Mouse (Mus musculus) hindbrain, embryonic 10.5 days (tissue): ENCODE results near the gene Ccdc162. TPM values are rescaled to one million over a fixed set of nuclear protein-coding genes. Genes with fewer than 3 reads are reported as not detected.

Experiments
- DNase-seq: peaks from one replicate; pipeline ENCODE4 v3.0.0-alpha.2; 2017; ENCODE audit warnings: low spot score
- H3K27ac ChIP-seq: fragments of 300-500 bp; sonication (generic); 2 replicates; pipeline ENCODE4 v1.5.1; 2016; ENCODE audit warnings: mild to moderate bottlenecking, moderate library complexity
- H3K27me3 ChIP-seq: fragments of 300-500 bp; sonication (generic); 2 replicates; pipeline ENCODE4 v1.6.1; 2016; ENCODE audit warnings: mild to moderate bottlenecking; ENCODE audit not compliant: poor library complexity, insufficient read depth, severe bottlenecking
- H3K36me3 ChIP-seq: fragments of 300-500 bp; sonication (generic); 2 replicates; pipeline ENCODE4 v1.6.1; 2016; ENCODE audit warnings: mild to moderate bottlenecking, moderate library complexity
- H3K4me1 ChIP-seq: fragments of 300-500 bp; sonication (generic); replicated peaks from 2 replicates; pipeline ENCODE4 v1.6.1; 2016; ENCODE audit warnings: mild to moderate bottlenecking
- H3K4me3 ChIP-seq: fragments of 300-500 bp; sonication (generic); 2 replicates; pipeline ENCODE4 v1.5.1; 2016; ENCODE audit warnings: mild to moderate bottlenecking, moderate library complexity
- H3K9me3 ChIP-seq: fragments of 300-500 bp; sonication (generic); 2 replicates; pipeline ENCODE4 v1.6.1; 2016; ENCODE audit warnings: mild to moderate bottlenecking, moderate library complexity
- WGBS: fragments of 180-500 bp; shearing (Covaris S2); methylation state at CpG from one replicate; pipeline ENCODE4 v1.1.7; 2016; 5-methylcytosine and 5-hydroxymethylcytosine counted together
- polyA plus RNA-seq: library from polyadenylated mRNA; unstranded; fragments of >200 nt; fragmentation: Nextera tagmentation; extraction: Ambion mirVana; gene quantifications from 2 replicates; pipeline ENCODE4 v1.2.1, GENCODE M21; 2016

Gene Ccdc162
- polyA plus RNA-seq, 1 experiment from 2014 or later: 0.51 TPM

DNA sequence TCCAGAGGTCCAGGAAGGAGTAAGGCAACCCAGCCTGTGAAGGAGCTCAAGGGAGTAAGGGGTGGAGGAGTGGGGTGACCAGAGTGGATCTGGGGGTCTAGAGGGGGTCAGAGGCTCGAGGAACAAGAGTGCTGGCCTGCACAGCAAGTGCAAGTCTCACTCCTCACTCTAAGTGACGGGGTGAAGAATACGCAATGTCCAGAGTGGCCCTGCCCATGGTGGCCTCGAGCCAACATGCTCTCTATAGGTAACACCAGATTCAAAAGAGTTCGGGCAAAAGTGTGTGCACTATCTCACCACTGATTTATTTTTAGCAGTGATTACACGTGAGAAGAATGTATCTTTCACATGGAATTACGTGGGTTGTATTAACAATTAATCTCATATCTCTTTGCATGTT is 63.4 kb downstream of the Ccdc162 start:
- Histone ChIP-seq H3K27ac (no peak overlapping the region), H3K9me3 (no peaks in the 10 kb centered on the region), H3K27me3 (no peaks in the 10 kb centered on the region), H3K36me3 (no peaks in the 10 kb centered on the region), H3K4me3 (no peak overlapping the region), H3K4me1 (0 out of 2 replicates have a peak, but pooled peaks cover 9% of the 10 kb centered on the region)
- no peak for DNase-seq
- 89% methylated on average over 7 of the region's 7 CpGs for WGBS

DNA sequence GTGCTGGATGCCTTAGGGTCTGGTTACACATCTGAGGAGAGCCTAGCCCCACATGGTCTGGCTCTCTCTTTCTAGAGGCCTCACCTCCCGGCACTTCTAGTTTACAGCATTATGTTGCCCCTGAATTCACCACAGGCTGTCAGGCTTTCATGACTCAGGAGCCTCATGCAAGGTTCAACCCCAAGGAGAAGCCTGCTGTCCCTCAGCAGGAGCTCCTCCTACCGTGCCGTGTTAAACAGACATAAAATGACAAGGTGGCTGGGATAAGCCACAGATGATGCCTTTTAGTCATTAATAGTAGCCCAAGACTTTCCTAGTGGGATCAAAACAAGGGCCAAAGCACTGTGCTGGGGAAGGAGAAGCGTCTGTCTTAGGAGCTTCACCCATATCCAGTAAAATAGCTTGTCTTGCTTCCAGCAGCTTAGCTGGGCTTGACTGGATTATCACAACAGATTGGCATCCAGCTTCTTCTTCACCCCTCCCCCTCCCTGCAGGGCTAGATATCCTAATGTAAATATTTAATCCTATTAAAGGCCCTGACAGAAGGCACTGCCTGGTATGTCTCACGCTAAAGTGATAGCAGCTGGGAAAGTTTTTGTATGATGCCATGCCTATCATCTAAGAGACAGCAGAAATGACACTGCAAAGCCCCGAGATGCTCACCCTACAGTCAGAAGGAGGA is 64.2 kb downstream of the Ccdc162 start:
- Histone ChIP-seq H3K4me1 (0 out of 2 replicates have a peak, but pooled peaks cover 9% of the 10 kb centered on the region), H3K27ac (no peak overlapping the region), H3K36me3 (no peaks in the 10 kb centered on the region), H3K9me3 (no peaks in the 10 kb centered on the region), H3K4me3 (no peak overlapping the region), H3K27me3 (no peaks in the 10 kb centered on the region)
- WGBS: 44% methylated on average over 6 of the region's 6 CpGs
- DNase-seq: no peak

DNA sequence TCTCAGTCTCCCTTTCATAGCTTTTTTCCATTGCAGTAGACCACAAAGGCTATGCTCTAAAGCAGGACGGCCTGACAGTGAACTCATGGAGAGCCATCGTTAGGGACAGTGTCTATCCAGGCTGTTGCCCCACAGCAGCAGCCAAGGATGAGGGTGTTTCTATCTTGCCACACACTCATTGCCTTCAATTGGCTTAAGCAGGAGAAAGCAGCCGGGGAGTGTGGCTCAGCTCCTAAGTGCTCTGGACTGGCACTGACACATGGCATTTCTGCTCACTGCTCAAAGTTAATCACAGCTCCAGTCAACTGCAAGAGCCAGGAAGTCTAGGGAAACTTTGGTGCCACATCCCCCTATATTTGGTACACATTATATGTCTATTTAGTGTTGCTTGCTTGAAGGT is 64.9 kb downstream of the Ccdc162 start:
- no peak overlapping the region for H3K27ac ChIP-seq
- 0 out of 2 replicates have a peak, but pooled peaks cover 9% of the 10 kb centered on the region for H3K4me1 ChIP-seq
- no peaks in the 10 kb centered on the region for H3K36me3 ChIP-seq
- DNase-seq: no peak
- H3K4me3 ChIP-seq: no peak overlapping the region
- WGBS: 87% methylated on average over 3 of the region's 3 CpGs
- H3K27me3 ChIP-seq: no peaks in the 10 kb centered on the region
- no peaks in the 10 kb centered on the region for H3K9me3 ChIP-seq

DNA sequence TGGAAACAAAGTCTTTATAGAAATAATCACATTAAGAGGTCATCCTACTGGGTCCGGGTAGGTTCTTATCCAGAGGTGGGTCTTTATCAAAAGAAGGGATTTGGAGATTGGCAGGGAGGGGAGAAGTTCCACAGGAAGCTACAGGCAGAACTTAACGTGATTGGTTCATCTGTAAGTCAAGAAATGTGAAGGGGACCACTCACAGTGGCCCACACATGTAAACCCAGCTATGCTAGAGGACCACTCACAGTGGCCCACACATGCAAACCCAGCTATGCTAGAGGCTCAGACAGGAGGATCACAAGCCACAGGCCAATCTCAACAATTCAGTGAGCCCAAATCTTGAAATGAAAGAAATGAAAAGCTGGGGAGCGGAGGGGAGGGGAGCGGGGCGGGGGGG is 67.2 kb downstream of the Ccdc162 start:
- H3K4me3 ChIP-seq: no peak overlapping the region
- no peaks in the 10 kb centered on the region for H3K9me3 ChIP-seq
- H3K27ac ChIP-seq: no peak overlapping the region
- H3K36me3 ChIP-seq: no peaks in the 10 kb centered on the region
- WGBS: 95% methylated on average over 4 of the region's 5 CpGs
- DNase-seq: no peak
- no peaks in the 10 kb centered on the region for H3K27me3 ChIP-seq
- 0 out of 2 replicates have a peak, but pooled peaks cover 9% of the 10 kb centered on the region for H3K4me1 ChIP-seq

GRCm38 (mm10) chr10:41638776-41639175 is 77.7 kb downstream of the Ccdc162 start:
- H3K36me3 ChIP-seq: no peaks in the 10 kb centered on the region
- H3K4me3 ChIP-seq: no peak overlapping the region
- no peak for DNase-seq
- 0 out of 2 replicates have a peak, but pooled peaks cover 2% of the 10 kb centered on the region for H3K4me1 ChIP-seq
- no peaks in the 10 kb centered on the region for H3K9me3 ChIP-seq
- H3K27me3 ChIP-seq: no peaks in the 10 kb centered on the region
- 69% methylated on average over 3 of the region's 3 CpGs for WGBS
- H3K27ac ChIP-seq: no peak overlapping the region

DNA sequence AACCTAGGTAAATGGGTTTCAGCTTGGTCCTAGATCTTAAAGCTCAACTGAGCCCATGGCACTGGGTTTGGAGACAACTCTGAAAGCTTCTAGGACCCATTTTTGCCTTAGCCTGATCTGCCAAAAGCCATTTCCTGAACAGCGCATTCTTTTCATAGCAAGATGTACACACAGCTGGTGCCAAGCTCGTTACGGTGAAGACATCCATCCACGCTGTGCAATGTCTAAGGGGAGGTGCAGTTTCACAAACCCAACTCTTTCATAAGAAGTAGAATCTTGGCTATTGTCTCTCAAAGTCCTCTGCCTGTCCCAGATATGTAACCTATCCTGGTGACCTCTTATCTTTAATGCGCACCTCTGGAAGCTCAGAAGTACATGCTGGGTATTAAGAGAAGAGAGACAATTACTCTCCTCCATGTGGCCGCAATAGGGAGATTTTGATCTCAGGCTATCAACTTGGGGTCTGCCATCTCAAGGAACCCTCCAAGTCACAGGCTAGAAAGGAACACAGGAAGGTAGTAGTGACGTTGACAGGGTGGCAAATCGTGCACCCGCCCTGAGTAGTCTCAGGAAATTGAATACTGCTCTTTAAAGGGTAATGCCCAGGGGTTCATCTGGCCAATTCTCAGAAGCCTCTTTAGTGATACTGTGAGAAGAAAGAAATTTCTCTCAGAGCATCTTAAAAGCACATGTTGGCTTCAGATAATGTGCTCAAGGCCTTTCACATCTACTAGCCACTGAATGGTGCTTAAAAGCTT is 81.0 kb downstream of the Ccdc162 start:
- DNase-seq: no peak
- Histone ChIP-seq H3K9me3 (no peaks in the 10 kb centered on the region), H3K27me3 (no peaks in the 10 kb centered on the region), H3K36me3 (no peaks in the 10 kb centered on the region), H3K4me1 (0 out of 2 replicates have a peak, but pooled peaks cover 2% of the 10 kb centered on the region), H3K4me3 (no peak overlapping the region), H3K27ac (no peak overlapping the region)
- 85% methylated on average over 9 of the region's 9 CpGs for WGBS

DNA sequence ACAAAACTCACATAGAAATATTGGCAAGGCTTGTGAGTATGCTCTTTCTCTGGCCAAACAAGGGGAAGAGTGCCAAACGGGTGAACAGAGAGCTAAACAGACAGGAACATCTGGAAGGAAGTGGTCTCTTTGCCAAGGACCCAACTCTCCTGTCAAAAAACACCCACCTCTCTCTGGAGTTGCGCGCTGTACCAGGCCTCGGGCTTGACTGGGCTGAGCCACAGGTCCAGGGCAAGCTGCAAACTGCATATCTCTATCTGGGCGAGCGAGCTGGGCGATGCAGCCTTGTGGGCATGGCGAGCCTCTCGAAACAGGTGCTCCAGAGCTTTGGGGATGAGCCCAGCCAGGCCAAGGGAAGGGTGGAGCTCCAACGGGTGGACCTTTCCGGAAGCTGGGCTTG is 82.6 kb downstream of the Ccdc162 start:
- no peak for DNase-seq
- Histone ChIP-seq H3K27ac (no peak overlapping the region), H3K9me3 (no peaks in the 10 kb centered on the region), H3K27me3 (no peaks in the 10 kb centered on the region), H3K4me3 (no peak overlapping the region), H3K4me1 (0 out of 2 replicates have a peak, but pooled peaks cover 2% of the 10 kb centered on the region), H3K36me3 (no peaks in the 10 kb centered on the region)
- WGBS: 93% methylated on average over 11 of the region's 11 CpGs

DNA sequence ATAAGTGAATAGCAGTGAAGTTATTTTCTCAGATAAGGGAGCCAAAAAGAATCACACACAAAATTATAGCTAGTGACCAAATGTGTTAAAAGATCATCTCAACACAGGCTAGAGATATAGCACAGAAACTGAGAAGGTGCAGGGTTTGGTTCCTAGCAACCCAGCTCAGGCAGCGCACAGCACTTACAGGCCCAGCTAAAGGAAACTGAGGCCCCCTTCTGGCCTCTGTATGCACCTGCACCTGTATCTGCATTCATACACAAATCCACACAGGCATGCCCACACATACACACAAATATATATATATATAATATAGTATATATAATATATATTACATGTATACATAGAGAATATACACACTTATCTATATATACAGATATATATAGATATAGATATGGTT is 84.4 kb downstream of the Ccdc162 start:
- Histone ChIP-seq H3K9me3 (no peaks in the 10 kb centered on the region), H3K4me1 (0 out of 2 replicates have a peak, but pooled peaks cover 2% of the 10 kb centered on the region), H3K4me3 (no peak overlapping the region), H3K27ac (no peak overlapping the region), H3K36me3 (no peaks in the 10 kb centered on the region), H3K27me3 (no peaks in the 10 kb centered on the region)
- no peak for DNase-seq
- WGBS: 100% methylated on average over 1 of the region's 1 CpGs

DNA sequence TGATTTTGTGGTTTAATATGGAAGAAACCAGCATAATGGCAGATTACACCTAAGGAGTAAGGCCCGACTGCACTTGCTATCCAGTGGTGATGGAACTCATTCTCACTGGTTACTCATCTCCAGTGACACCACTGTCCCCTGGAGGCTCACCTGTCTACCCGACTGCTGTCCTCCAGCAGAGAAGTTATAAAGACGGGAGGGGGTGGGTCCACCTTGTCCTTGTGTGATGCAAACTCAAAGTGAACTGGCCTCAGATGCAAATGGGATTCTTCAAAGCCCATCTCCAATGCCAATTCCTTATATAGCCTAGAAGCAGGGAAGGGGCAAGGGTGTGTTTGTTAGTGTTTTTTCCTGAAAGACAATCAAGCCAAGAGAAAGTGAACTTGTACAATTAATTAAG is 89.4 kb downstream of the Ccdc162 start:
- WGBS: 80% methylated on average over 3 of the region's 3 CpGs
- no peaks in the 10 kb centered on the region for H3K4me1 ChIP-seq

GRCm38 (mm10) chr10:41619988-41620387 is 96.4 kb downstream of the Ccdc162 start:
- Histone ChIP-seq H3K36me3 (no peaks in the 10 kb centered on the region), H3K4me1 (no peaks in the 10 kb centered on the region), H3K4me3 (no peak overlapping the region), H3K27ac (no peak overlapping the region), H3K9me3 (0 out of 2 replicates have a peak, but pooled peaks cover 4% of the 10 kb centered on the region), H3K27me3 (no peaks in the 10 kb centered on the region)
- no peak for DNase-seq
- WGBS: 87% methylated on average over 2 of the region's 2 CpGs

More for the DNA sequence above, 89.4 kb downstream of the Ccdc162 start:
- no peaks in the 10 kb centered on the region for H3K36me3 ChIP-seq
- H3K9me3 ChIP-seq: 0 out of 2 replicates have a peak, but pooled peaks cover 4% of the 10 kb centered on the region
- no peak overlapping the region for H3K4me3 ChIP-seq
- no peaks in the 10 kb centered on the region for H3K27me3 ChIP-seq
- DNase-seq: no peak
- H3K27ac ChIP-seq: no peak overlapping the region

GRCm38 (mm10) chr10:41615487-41615886 is 100.9 kb downstream of the Ccdc162 start:
- H3K27me3 ChIP-seq: no peaks in the 10 kb centered on the region
- no peak overlapping the region for H3K4me3 ChIP-seq
- no peaks in the 10 kb centered on the region for H3K36me3 ChIP-seq
- DNase-seq: no peak
- no peaks in the 10 kb centered on the region for H3K9me3 ChIP-seq
- WGBS: 88% methylated on average over 4 of the region's 4 CpGs
- H3K4me1 ChIP-seq: no peaks in the 10 kb centered on the region; the same call in none of the 2 replicates
- no peak overlapping the region for H3K27ac ChIP-seq

- 78% methylated on average over 5 of the region's 5 CpGs for WGBS
- Histone ChIP-seq H3K4me1 (no peaks in the 10 kb centered on the region; the same call in none of the 2 replicates), H3K27ac (no peak overlapping the region), H3K36me3 (no peaks in the 10 kb centered on the region), H3K9me3 (no peaks in the 10 kb centered on the region), H3K4me3 (no peak overlapping the region), H3K27me3 (no peaks in the 10 kb centered on the region)
- no peak for DNase-seq
Measured at GRCm38 (mm10) chr10:41611941-41612340, 104.5 kb downstream of the Ccdc162 start.

DNA sequence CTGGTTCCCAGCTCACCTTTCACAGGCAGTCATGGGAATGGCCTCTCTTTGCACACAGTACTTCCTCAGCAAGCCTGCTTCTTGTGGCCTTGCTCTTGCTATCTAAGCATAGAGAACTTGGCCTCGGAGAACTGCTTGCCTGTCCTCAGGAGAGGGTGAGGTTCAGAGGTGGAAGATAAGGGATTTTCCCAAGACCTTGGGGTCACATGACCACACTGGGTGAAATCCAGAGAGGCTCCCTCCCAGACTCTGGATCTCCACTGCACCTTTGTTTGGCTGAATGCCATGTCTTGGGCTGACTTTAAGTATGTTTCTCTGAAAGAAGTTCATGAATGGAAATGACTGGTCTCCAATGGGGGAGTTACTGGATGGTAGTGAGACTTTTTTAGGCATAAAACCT is 107.0 kb downstream of the Ccdc162 start:
- Histone ChIP-seq H3K4me1 (no peaks in the 10 kb centered on the region; the same call in 1 of the 2 replicates), H3K9me3 (no peaks in the 10 kb centered on the region), H3K27ac (no peak overlapping the region), H3K36me3 (no peaks in the 10 kb centered on the region), H3K4me3 (no peak overlapping the region), H3K27me3 (no peaks in the 10 kb centered on the region)
- DNase-seq: no peak
- 84% methylated on average over 1 of the region's 1 CpGs for WGBS
